Mouse (Mus musculus) liver, adult 2 months (tissue): ENCODE results near the gene Gm20388.
A peak's percentile ranks its signal among the peaks of the same experiment; 100 is the strongest.

Experiments
- CTCF ChIP-seq: fragments of 200-500 bp; IDR thresholded peaks from 2 replicates; pipeline ENCODE4 v1.5.1; 2011; ENCODE audit warnings: low read depth, low read length, control low read depth
- POLR2A ChIP-seq: fragments of 200-500 bp; IDR thresholded peaks from 2 replicates; pipeline ENCODE4 v1.6.1; 2011; ENCODE audit warnings: low read length, control low read depth; ENCODE audit not compliant: insufficient read depth; ENCODE audit errors: extremely low read depth

- 0 out of 2 replicates have a peak, but pooled peaks have one; percentile 16 for TF ChIP-seq POLR2A
- peak; percentile 38 for TF ChIP-seq CTCF
These were observed 1651.2 kb downstream of the Gm20388 start for GRCm38 (mm10) chr8:121561636-121562345.
